Mouse (Mus musculus) limb, embryonic 15.5 days (tissue): ENCODE measurements around the gene Twsg1. TPM values are rescaled to one million over a fixed set of nuclear protein-coding genes. Genes with fewer than 3 reads are reported as not detected.

Source experiments
- ATAC-seq: fragments of 200-750 bp; cut with Nextera tagmentation; 2 replicates; pipeline ENCODE4 v1.8.0; 2017; ENCODE audit warnings: low read depth, moderate TSS enrichment; ENCODE audit not compliant: insufficient number of reproducible peaks, low FRiP score, low TSS enrichment
- H3K27ac ChIP-seq: fragments of 300-500 bp; sonication (generic); 2 replicates; pipeline ENCODE4 v1.5.1; 2015; ENCODE audit warnings: moderate library complexity, mild to moderate bottlenecking, inconsistent platforms
- H3K27me3 ChIP-seq: fragments of 300-500 bp; sonication (generic); 2 replicates; pipeline ENCODE4 v1.6.1; 2015; ENCODE audit warnings: inconsistent platforms
- H3K36me3 ChIP-seq: fragments of 300-500 bp; sonication (generic); 2 replicates; pipeline ENCODE4 v1.6.1; 2015; ENCODE audit warnings: inconsistent platforms
- H3K4me1 ChIP-seq: fragments of 300-500 bp; sonication (generic); 2 replicates; pipeline ENCODE4 v1.6.1; 2015; ENCODE audit warnings: inconsistent platforms
- H3K4me2 ChIP-seq: fragments of 300-500 bp; sonication (generic); 2 replicates; pipeline ENCODE4 v1.6.1; 2015; ENCODE audit warnings: mild to moderate bottlenecking, inconsistent platforms
- H3K4me3 ChIP-seq: fragments of 300-500 bp; sonication (generic); 2 replicates; pipeline ENCODE4 v1.5.1; 2015; ENCODE audit warnings: mild to moderate bottlenecking, inconsistent platforms
- H3K9ac ChIP-seq: fragments of 300-500 bp; sonication (generic); 2 replicates; pipeline ENCODE4 v1.6.1; 2015; ENCODE audit warnings: inconsistent platforms
- H3K9me3 ChIP-seq: fragments of 300-500 bp; sonication (generic); 2 replicates; pipeline ENCODE4 v1.6.1; 2016; ENCODE audit warnings: inconsistent platforms
- WGBS: fragments of 180-500 bp; shearing (Covaris S2); methylation state at CpG from one replicate; pipeline ENCODE4 v1.1.7; 2015; 5-methylcytosine and 5-hydroxymethylcytosine counted together
- polyA plus RNA-seq: library from polyadenylated mRNA; unstranded; fragments of >200 nt; fragmentation: Nextera tagmentation; extraction: Ambion mirVana; gene quantifications from 2 replicates; pipeline ENCODE4 v1.2.1, GENCODE M21; 2015

Twsg1 gene
- polyA plus RNA-seq, 1 experiment from 2014 or later, result 150 TPM

DNA sequence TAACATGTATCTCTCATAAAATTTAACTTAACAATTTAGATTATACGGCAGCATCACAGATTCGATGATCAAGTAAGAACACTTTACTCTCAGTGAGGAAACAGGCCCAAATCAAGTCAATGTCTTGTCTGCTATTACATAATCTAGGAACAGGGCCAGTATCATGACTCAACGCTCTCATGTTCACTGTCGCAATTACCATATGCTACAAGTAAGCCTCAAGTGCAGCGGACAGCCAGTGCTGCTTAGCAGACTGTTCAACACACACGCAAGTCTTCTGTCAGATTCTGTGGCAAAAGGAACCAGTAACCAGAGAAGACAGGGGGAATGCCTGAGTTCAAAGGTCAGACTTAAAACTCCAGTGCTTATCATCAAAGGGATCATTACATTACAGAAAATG lies 20.1 kb downstream of the Twsg1 start:
- Histone ChIP-seq H3K27me3 (no peaks in the 10 kb centered on the region), H3K36me3 (peaks cover 49% of the 10 kb centered on the region), H3K4me1 (peaks cover 12% of the 10 kb centered on the region), H3K9ac (no peak overlapping the region), H3K4me2 (no peak overlapping the region), H3K4me3 (no peak overlapping the region), H3K27ac (peak overlapping the region; percentile 65; the same call in 1 of the 2 replicates), H3K9me3 (no peaks in the 10 kb centered on the region)
- WGBS, result 46% methylated on average over 6 of the region's 6 CpGs
- no peak for ATAC-seq

DNA sequence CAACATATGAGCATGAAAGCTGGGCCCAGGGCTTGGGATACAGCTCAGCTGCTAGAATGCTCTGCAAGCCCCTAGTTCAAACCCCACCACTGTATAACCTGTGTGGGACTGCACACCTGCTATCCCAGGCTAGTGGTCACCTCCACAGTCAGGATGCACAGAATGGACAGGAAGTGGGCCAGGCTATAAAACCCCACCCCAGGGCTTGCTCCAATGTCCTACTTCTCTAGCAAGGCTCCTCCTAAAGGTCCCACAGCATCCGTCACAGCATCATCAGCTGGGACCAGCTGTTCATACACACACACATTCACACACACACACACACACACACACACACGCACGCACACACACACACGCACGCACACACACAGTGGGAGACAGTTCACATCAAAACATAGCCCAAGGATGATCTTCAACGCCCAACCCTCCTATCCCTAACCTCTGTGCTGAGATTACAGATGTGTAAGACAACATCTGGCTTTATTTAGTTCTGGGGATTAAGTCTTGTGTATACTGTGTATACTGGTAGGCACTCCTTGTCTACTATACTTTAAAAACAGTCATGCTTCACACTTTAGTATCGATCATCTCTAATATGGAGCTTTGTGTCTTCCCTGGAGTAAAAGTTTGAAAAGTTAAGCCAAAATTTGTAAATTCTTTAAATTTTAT lies 20.7 kb downstream of the Twsg1 start:
- no peaks in the 10 kb centered on the region for H3K9me3 ChIP-seq
- H3K27me3 ChIP-seq, result no peaks in the 10 kb centered on the region
- ATAC-seq, result no peak
- no peak overlapping the region for H3K9ac ChIP-seq
- peaks cover 54% of the 10 kb centered on the region for H3K36me3 ChIP-seq
- 77% methylated on average over 7 of the region's 7 CpGs for WGBS
- no peak overlapping the region for H3K4me2 ChIP-seq
- peaks cover 12% of the 10 kb centered on the region for H3K4me1 ChIP-seq
- peak overlapping the region; percentile 57; the same call in 1 of the 2 replicates for H3K27ac ChIP-seq
- H3K4me3 ChIP-seq, result no peak overlapping the region

DNA sequence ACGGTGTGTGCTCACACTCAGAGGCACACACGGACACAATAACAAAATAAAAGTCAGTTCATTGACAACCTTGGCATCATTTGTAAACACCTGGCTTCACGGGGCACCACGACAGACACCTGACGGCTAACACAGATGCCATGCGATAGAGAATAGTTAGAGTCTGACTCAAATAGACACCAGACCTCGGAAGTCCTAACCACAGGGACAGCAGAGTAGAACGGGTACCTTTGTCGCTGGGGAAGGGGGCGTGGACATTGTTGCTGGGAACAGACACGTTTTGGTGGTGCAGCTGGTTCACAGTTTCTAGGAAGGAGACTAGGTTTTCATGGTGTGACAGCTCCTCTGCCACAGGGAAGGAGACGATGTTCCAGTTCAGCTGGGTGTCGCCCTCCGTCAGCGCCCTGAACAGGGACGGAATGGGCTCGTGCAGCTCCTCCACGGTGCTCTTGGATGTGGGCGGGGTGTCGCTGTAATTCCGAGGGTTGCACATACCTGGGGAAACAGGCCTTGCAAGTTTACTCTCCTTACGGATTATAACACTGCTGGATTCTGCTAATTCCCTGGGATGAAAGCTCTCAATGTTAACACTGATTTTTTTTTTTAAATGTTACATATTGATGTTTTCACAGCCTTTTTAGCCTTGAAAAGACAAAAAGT lies 21.6 kb downstream of the Twsg1 start:
- 0 out of 2 replicates have a peak, but pooled peaks have one; percentile 48 for ATAC-seq
- Histone ChIP-seq H3K27me3 (no peaks in the 10 kb centered on the region), H3K4me2 (no peak overlapping the region), H3K27ac (peak overlapping the region; percentile 18; the same call in 1 of the 2 replicates), H3K9ac (no peak overlapping the region), H3K36me3 (peaks cover 59% of the 10 kb centered on the region), H3K9me3 (no peaks in the 10 kb centered on the region), H3K4me1 (peaks cover 12% of the 10 kb centered on the region), H3K4me3 (no peak overlapping the region)
- 80% methylated on average over 22 of the region's 22 CpGs for WGBS

DNA sequence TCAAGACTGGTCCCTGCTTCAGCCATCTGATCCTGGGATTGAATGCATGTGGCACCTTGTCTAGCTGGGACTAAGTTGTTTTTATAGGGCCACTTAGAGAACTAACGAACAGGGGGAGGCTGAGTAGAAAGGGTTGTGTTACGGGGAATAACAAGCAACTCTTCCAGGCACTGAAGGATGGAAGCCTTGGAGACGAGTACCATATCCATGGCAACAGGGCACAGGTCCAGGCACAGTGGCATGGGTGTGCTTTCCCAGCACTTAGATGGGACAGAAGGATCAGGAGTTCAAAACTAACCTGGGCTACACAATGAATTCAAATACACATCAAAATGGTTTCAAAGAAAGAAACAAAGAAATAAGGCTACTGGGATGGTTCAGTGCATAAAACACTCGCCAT lies 23.9 kb downstream of the Twsg1 start:
- Histone ChIP-seq H3K27me3 (no peaks in the 10 kb centered on the region), H3K36me3 (peaks cover 55% of the 10 kb centered on the region), H3K4me3 (no peak overlapping the region), H3K27ac (no peak overlapping the region), H3K9ac (no peak overlapping the region), H3K4me1 (peaks cover 12% of the 10 kb centered on the region), H3K9me3 (no peaks in the 10 kb centered on the region), H3K4me2 (no peak overlapping the region)
- 63% methylated on average over 4 of the region's 4 CpGs for WGBS
- ATAC-seq, result no peak

DNA sequence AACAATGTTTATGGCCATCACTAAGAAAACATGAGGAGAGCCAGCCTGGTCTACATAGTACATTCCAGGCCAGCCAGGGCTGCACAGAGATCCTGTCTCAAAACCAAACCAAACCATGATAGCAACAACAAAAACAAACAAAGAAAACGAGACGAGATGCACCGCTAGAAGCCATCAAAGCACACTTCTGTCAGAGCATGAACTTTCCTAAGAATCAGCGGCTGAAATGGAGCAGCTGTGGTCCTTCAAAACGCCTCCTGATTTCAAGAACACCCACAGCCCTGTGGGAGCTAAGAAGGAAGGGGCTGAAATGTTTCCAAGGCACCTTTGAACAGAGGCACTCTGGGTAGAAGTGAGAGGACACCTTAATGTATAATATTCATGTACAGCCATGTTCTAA lies 26.8 kb downstream of the Twsg1 start:
- Histone ChIP-seq H3K9me3 (no peaks in the 10 kb centered on the region), H3K27me3 (no peaks in the 10 kb centered on the region), H3K27ac (no peak overlapping the region), H3K4me3 (no peak overlapping the region), H3K4me2 (no peak overlapping the region), H3K4me1 (no peaks in the 10 kb centered on the region), H3K9ac (no peak overlapping the region), H3K36me3 (peaks cover 60% of the 10 kb centered on the region)
- WGBS, result 78% methylated on average over 5 of the region's 5 CpGs
- ATAC-seq, result no peak

DNA sequence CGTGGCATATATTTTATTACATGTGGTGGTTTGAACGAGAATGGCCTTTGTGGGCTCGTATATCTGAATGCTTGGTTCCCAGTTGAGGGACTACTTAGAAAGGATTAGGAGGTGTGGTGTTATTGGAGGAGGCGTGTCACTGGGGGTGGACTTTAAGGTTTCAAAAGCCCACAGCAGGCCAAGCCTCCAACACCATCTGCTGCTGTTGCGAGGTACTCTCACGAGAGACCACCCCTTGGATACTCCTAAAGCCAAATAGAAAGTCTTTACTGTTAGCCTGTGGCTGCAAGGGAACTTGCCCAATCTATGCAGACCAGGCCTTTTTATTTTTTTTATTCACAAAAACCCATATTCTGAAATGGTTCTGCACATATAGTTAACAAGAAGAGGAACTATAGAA lies 29.1 kb downstream of the Twsg1 start:
- 0 out of 2 replicates have a peak overlapping the region, but pooled peaks have one; percentile 9 for H3K27ac ChIP-seq
- no peaks in the 10 kb centered on the region for H3K4me1 ChIP-seq
- WGBS, result 72% methylated on average over 6 of the region's 6 CpGs
- H3K9ac ChIP-seq, result no peak overlapping the region
- ATAC-seq, result no peak
- H3K9me3 ChIP-seq, result no peaks in the 10 kb centered on the region
- H3K4me2 ChIP-seq, result no peak overlapping the region
- H3K4me3 ChIP-seq, result no peak overlapping the region
- H3K27me3 ChIP-seq, result no peaks in the 10 kb centered on the region
- peaks cover 48% of the 10 kb centered on the region for H3K36me3 ChIP-seq

DNA sequence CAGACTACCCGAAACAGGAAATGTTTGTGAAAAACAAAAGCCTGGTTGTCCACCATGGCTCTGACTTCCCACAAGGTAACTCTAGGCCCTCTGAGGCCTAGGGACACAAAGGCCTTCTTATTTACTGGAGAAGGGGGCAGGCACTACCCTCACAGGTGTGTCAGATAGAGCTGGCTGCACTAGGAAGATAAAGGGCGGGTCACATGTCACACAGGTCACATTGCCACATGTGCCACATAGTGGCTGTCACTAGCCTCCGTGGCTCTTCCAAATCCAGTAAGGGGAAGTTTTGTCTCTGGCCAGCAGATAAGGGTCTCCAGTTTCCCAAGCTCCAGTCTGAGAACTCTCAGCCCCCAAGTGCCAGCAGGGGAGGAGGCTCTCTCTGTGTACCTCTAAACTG lies 31.8 kb downstream of the Twsg1 start:
- no peak for ATAC-seq
- H3K4me2 ChIP-seq, result no peak overlapping the region
- H3K27me3 ChIP-seq, result no peaks in the 10 kb centered on the region
- peaks cover 11% of the 10 kb centered on the region for H3K4me1 ChIP-seq
- H3K36me3 ChIP-seq, result peaks cover 27% of the 10 kb centered on the region
- no peak overlapping the region for H3K9ac ChIP-seq
- WGBS, result 80% methylated on average over 3 of the region's 3 CpGs
- H3K4me3 ChIP-seq, result no peak overlapping the region
- no peaks in the 10 kb centered on the region for H3K9me3 ChIP-seq
- peak overlapping the region; percentile 4; the same call in 1 of the 2 replicates for H3K27ac ChIP-seq

DNA sequence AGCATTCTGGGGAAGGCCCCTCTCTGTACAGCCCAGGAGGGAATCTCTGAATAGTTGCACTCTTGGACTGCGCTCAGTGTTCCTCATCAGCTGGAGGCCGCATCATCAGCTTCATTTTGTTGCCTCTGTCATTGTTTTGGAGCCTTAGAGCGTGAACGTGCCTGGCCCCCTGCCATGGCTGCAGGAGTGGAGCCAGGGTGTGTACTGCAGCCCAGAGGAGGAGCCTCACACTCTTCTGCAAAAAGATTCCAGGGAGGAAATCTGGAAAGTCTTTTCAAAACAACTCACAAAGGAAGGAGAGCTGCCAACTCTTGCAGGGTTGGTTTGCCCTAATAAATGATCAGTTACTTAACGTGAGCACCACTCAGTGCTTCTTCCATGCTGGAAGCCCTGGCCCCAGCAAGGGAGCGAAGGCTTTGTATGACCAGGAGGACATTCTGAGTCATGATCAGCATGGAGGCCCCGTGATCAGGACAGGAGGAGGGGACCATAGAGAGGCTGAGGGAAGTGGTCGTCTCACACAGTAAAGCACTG lies 34.8 kb downstream of the Twsg1 start:
- Histone ChIP-seq H3K4me1 (peaks cover 22% of the 10 kb centered on the region), H3K9me3 (no peaks in the 10 kb centered on the region), H3K9ac (no peak overlapping the region), H3K27me3 (no peaks in the 10 kb centered on the region), H3K27ac (peak overlapping the region; percentile 94), H3K4me3 (no peak overlapping the region), H3K4me2 (peak overlapping the region; percentile 26; the same call in 1 of the 2 replicates), H3K36me3 (peaks cover 7% of the 10 kb centered on the region; the same call in 1 of the 2 replicates)
- ATAC-seq, result peak; percentile 90
- WGBS, result 21% methylated on average over 8 of the region's 8 CpGs

DNA sequence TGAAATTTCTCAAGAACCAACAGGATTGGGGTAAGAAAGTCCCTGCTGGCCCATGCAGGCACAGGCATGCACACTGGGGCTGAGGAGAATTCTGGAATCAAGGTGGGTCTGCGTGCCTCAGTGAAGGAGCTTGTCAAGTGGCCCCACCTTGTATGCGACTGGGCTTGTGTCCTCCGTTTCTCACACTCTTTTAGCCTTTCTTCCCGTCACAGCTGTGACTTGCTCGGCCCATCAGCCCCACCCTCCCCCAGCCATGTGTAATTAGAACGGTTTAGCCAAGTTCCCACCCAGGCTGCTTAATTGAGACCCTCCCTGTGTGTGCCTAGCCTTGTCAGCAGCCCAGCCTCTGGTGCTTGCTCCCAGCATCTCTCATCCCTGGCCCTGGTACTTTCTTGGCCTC lies 36.9 kb downstream of the Twsg1 start:
- H3K27ac ChIP-seq, result peak overlapping the region; percentile 70
- ATAC-seq, result 0 out of 2 replicates have a peak, but pooled peaks have one; percentile 27
- H3K9ac ChIP-seq, result no peak overlapping the region
- H3K4me2 ChIP-seq, result no peak overlapping the region
- 41% methylated on average over 6 of the region's 6 CpGs for WGBS
- no peak overlapping the region for H3K4me3 ChIP-seq
- H3K27me3 ChIP-seq, result no peaks in the 10 kb centered on the region
- H3K36me3 ChIP-seq, result peaks cover 3% of the 10 kb centered on the region; the same call in 1 of the 2 replicates
- H3K4me1 ChIP-seq, result peaks cover 22% of the 10 kb centered on the region
- H3K9me3 ChIP-seq, result no peaks in the 10 kb centered on the region

DNA sequence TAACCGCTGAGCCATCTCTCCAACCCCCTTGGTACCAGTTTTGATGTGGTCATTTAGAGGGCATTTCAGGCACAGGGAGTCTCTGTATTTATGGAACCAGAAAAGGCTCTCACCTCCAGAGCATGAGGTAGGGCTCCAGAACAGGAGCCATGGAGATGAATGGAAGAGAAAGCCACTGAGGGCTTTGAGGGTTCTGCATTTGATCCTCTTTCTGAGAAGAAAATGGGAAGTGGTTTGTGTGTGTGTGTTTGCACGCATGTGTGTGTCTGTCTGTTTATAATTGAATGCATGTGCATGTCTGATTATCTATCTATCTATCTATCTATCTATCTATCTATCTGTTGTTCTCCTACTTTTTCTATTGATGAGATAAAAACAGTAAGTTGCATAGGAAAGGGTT lies 38.8 kb downstream of the Twsg1 start:
- Histone ChIP-seq H3K4me3 (no peak overlapping the region), H3K4me1 (peaks cover 27% of the 10 kb centered on the region), H3K4me2 (no peak overlapping the region), H3K27ac (no peak overlapping the region), H3K27me3 (no peaks in the 10 kb centered on the region), H3K9ac (no peak overlapping the region), H3K9me3 (no peaks in the 10 kb centered on the region), H3K36me3 (no peaks in the 10 kb centered on the region)
- ATAC-seq, result no peak
- WGBS, result 88% methylated on average over 2 of the region's 2 CpGs

DNA sequence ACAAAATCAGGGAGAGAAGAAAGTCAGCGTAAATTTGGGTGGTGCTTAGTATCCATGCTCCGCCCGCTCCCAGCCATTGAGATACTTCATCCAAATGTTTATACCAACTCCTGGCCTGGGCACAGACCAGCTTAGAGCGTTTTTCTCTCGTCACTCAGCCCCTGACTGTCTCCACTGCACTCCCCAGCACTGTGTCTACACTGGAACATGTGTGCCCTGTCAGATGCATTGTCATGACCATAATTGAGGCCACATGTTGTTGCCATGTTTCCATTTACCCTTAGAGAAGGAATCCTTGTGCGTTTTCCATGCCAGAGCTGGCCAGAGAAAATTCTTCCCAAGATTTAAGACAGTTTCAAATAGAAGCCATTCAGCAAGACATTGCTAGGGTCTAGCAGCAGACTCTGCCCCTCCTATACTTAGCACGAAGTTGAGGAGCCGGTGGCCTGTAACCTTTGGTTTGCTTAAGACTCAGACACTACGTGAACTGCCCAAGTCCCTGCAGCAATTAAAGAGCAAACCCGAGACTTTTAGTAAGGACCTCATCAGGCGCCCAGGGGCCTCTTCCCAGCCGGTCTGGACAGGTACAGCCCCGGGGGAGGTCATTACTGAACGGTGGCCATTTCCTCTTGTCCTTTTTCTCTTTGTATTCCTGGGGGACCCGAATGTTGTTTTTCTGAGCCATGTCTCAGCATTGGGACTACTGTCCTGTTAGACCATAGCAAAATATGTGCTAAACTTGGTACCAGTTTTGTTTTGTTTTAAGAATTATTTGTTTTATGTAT lies 39.5 kb downstream of the Twsg1 start:
- Histone ChIP-seq H3K4me1 (peaks cover 34% of the 10 kb centered on the region), H3K9me3 (no peaks in the 10 kb centered on the region), H3K27ac (peak overlapping the region; percentile 38; the same call in 1 of the 2 replicates), H3K9ac (no peak overlapping the region), H3K4me3 (no peak overlapping the region), H3K4me2 (no peak overlapping the region), H3K27me3 (no peaks in the 10 kb centered on the region), H3K36me3 (no peaks in the 10 kb centered on the region)
- no peak for ATAC-seq
- 53% methylated on average over 15 of the region's 15 CpGs for WGBS
